Mouse (Mus musculus): ENCODE results near the gene U2surp. TPM values are rescaled to one million over a fixed set of nuclear protein-coding genes. Genes with fewer than 3 reads are reported as not detected.

U2surp gene
- polyA plus RNA-seq (2015; fragmentation: Illumina TruSeq; extraction: RNeasy Lipid Tissue Mini Kit (QIAGEN cat#74804); ENCODE audit: insufficient read depth, low read depth, low replicate concordance) = 7.2 TPM

DNA sequence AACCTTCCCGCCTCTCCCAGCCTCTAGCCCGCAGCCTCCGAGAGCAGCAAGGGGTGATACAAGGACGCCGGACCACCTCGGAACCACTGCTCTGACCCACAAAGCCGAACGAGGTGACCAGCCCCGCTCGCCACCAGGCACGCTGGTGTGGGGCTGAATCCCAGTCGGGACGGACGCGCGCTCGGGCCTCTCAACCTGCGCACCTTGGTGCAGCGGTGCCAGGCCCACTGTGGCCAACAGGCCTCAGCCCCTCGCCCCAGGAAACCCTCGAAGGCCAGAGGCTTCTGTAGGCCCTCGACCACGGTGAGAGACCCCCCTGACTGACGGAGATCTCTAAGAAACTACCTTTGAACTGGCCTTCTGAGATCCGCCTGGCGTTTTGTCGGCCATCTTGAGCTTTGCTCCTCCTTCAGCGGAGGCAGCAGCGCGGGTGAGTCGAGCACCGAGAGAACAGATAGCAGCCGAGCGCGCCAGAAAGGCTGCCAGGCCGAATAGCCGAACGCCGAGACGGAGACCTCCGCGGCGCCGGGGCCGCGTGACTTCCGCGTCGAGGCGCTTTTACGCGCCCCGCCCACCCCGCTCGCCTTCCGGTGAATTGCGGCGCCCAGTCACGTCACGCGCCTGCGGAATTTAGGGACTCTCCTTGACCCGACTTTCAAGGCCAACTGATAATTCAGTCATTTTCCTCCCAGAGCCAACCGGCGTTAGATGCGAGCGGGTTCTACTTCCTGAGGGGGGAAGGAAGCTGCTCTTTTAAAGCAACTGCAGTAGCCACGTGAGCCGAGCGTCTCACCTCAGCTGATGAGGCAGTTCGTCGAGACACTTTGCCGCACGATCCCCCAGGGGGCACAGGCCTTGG, at the start of gene U2surp:
TSS of gene U2surp (minus strand) at position 525 of the 859 bp plus-strand sequence.

DNA sequence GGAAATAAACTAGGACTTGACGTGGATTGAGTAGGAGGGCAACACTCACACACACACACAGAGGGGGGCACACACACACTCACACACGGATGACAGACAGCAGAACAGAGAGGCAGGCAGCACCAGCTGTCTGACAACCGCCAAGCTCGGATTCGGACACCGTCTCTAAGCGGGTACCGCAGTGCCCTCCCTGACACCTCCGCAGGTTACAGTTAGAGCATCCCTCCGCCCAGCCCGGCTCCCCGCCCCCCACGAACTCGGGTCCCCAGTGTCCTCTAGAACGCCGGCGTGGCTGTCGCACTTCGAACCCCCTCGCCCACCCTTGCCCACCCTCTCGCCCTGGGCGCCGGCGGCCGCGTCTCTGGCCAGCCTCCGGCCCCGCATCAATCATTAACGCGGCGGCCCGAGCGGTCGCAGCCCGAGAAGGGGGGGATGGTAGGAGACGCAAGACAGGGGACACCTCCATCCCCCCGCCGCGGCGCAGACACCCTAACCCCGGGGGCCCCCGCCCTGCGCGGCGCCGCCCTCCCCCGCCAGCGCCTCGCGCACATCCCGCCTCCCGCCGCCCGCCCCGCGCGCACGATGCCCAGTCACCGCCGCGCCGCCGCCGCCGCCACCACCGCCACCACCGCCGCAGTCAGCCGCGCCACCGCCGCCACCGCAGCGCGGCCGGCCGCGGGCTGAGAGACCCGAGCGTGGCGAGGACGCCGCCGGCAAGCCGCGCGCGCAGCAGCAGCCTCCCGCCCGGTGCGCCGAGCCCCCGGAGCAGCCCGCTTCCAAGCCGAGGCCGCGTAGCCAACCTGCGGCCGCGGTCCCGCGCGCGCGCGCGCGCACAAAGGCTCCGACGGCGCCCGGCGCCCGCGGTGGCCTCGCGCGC, 47.5 kb upstream of the U2surp start, which contains the start of gene Paqr9:
TSS of gene Paqr9 (plus strand) at position 599 of the 877 bp plus-strand sequence.

Other genes with a start within 250 kb of the U2surp start
- gene Chst2, start 105.3 kb downstream of the U2surp start, polyA plus RNA-seq (2015; fragmentation: Illumina TruSeq; extraction: RNeasy Lipid Tissue Mini Kit (QIAGEN cat#74804); ENCODE audit: insufficient read depth, low read depth, low replicate concordance) = 10.8 TPM
- gene Paqr9, start 47.7 kb upstream of the U2surp start, polyA plus RNA-seq (2015; fragmentation: Illumina TruSeq; extraction: RNeasy Lipid Tissue Mini Kit (QIAGEN cat#74804); ENCODE audit: insufficient read depth, low read depth, low replicate concordance) = 0.22 TPM
- 3.2 TPM for gene Pcolce2, start 125.6 kb upstream of the U2surp start, polyA plus RNA-seq (2015; fragmentation: Illumina TruSeq; extraction: RNeasy Lipid Tissue Mini Kit (QIAGEN cat#74804); ENCODE audit: insufficient read depth, low read depth, low replicate concordance)
- 1.2 TPM for gene Trpc1, start 238.4 kb upstream of the U2surp start, polyA plus RNA-seq (2015; fragmentation: Illumina TruSeq; extraction: RNeasy Lipid Tissue Mini Kit (QIAGEN cat#74804); ENCODE audit: insufficient read depth, low read depth, low replicate concordance)

Data from pancreas, adult 10 weeks (tissue).